In genomic region chr6:54925736-54926440, GRCm38 (mm10) we compare ENCODE assay signal across 14 mouse cellular contexts. TPM values are rescaled to one million over a fixed set of nuclear protein-coding genes. Genes with fewer than 3 reads are reported as not detected.
DNase-seq lines count a peak whose midpoint lies in the region; ATAC-seq and TF ChIP-seq lines count a peak whose summit lies in the region.
"Had no signal": no experiment of that assay in that cellular context is flagged by ENCODE, and none has a peak within 500 bp of the region (broad histone marks: within the 10 kb centered on the region; RNA-seq: fewer than 3 reads in every experiment).

No protein-coding gene starts in this region.

- no peaks in the 10 kb centered on the region for H3K9me3 ChIP-seq in lung, postnatal 0 days (ENCODE audit: low read length)
- no peaks in the 10 kb centered on the region for H3K9me3 ChIP-seq in CH12.LX (replicated peaks; ENCODE audit: low read length)
- H3K9me3 ChIP-seq in midbrain, postnatal 0 days (ENCODE audit: low read length) = no peaks in the 10 kb centered on the region
- H3K9me3 ChIP-seq: embryonic facial prominence, embryonic 13.5 days; forebrain, embryonic 12.5 days; limb, embryonic 13.5 days had no signal

- H3K27ac ChIP-seq in lung, postnatal 0 days (ENCODE audit: low read length) = no peak overlapping the region
- H3K27ac ChIP-seq in CH12.LX (ENCODE audit: insufficient read depth, low read depth) = no peak overlapping the region
- H3K27ac ChIP-seq in midbrain, postnatal 0 days (ENCODE audit: low read depth, low read length) = no peak overlapping the region
- H3K27ac ChIP-seq: embryonic facial prominence, embryonic 13.5 days; forebrain, embryonic 12.5 days; hindbrain, embryonic 14.5 days; limb, embryonic 13.5 days had no signal

- no peak for TF ChIP-seq RAD21 in CH12.LX (IDR thresholded peaks at IDR 0.05; ENCODE audit: low read depth, low read length)

- peaks cover 20% of the 10 kb centered on the region for H3K36me3 ChIP-seq in lung, postnatal 0 days (ENCODE audit: insufficient read depth, low read length)
- H3K36me3 ChIP-seq in CH12.LX (replicated peaks in 1 of 2; ENCODE audit: control insufficient read depth in 1 of 2, insufficient read depth in 1 of 2, low read length in 1 of 2) = no peaks in the 10 kb centered on the region
- H3K36me3 ChIP-seq in midbrain, postnatal 0 days (ENCODE audit: insufficient read depth, low read length) = no peaks in the 10 kb centered on the region
- H3K36me3 ChIP-seq: embryonic facial prominence, embryonic 13.5 days; forebrain, embryonic 12.5 days had no signal

- H3K27me3 ChIP-seq in lung, postnatal 0 days (replicated peaks; ENCODE audit: insufficient read depth, low read length) = no peaks in the 10 kb centered on the region
- H3K27me3 ChIP-seq in CH12.LX (replicated peaks) = no peaks in the 10 kb centered on the region
- H3K27me3 ChIP-seq in midbrain, postnatal 0 days (ENCODE audit: insufficient read depth, low read length) = no peaks in the 10 kb centered on the region
- H3K27me3 ChIP-seq: forebrain, embryonic 12.5 days; limb, embryonic 13.5 days had no signal

- no peak for TF ChIP-seq POLR2A in CH12.LX (IDR thresholded peaks at IDR 0.05; ENCODE audit: low read depth, low read length)

- WGBS in lung, postnatal 0 days = 52% methylated on average over 7 of the region's 7 CpGs
- 74% methylated on average over 7 of the region's 7 CpGs for WGBS in midbrain, postnatal 0 days

- H3K4me1 ChIP-seq in lung, postnatal 0 days (ENCODE audit: insufficient read depth, low read depth, low read length) = no peaks in the 10 kb centered on the region
- peaks cover 3 to 16% of the 10 kb centered on the region in 2 experiments; a peak in 2 of 4 replicates for H3K4me1 ChIP-seq in CH12.LX (ENCODE audit: control insufficient read depth in 1 of 2, insufficient read depth in 2 of 2)
- no peaks in the 10 kb centered on the region for H3K4me1 ChIP-seq in midbrain, postnatal 0 days (ENCODE audit: insufficient read depth, low read length)
- H3K4me1 ChIP-seq: forebrain, embryonic 12.5 days; limb, embryonic 13.5 days had no signal

- no peak overlapping the region for H3K4me2 ChIP-seq in lung, postnatal 0 days (replicated peaks; ENCODE audit: low read depth, low read length)
- H3K4me2 ChIP-seq in CH12.LX (ENCODE audit: insufficient read depth, low read depth, poor library complexity, severe bottlenecking) = no peak overlapping the region
- H3K4me2 ChIP-seq in midbrain, postnatal 0 days (ENCODE audit: low read depth, low read length, poor library complexity, severe bottlenecking) = no peak overlapping the region
- H3K4me2 ChIP-seq: embryonic facial prominence, embryonic 13.5 days; forebrain, embryonic 12.5 days; hindbrain, embryonic 14.5 days; limb, embryonic 13.5 days had no signal

- peak; percentile 30; the same call in 1 of the 2 replicates for ATAC-seq in lung, postnatal 0 days
- peak; percentile 81 to 85 for ATAC-seq in hematopoietic stem cell, adult 5-6 weeks (replicated peaks in 1 of 2; ENCODE audit: insufficient read depth in 1 of 2, low FRiP score in 2 of 2, low TSS enrichment in 1 of 2, low read depth in 1 of 2, poor library complexity in 2 of 2, severe bottlenecking in 2 of 2)
- ATAC-seq in neutrophil, adult 5-6 weeks (ENCODE audit: extremely low read depth, insufficient number of reproducible peaks, low FRiP score, poor library complexity, severe bottlenecking) = peak; percentile 71
- no peak for ATAC-seq in erythroid progenitor cell, adult 5-6 weeks (replicated peaks; ENCODE audit: low FRiP score, poor library complexity, severe bottlenecking)
- no peak for ATAC-seq in midbrain, postnatal 0 days (ENCODE audit: low FRiP score)

- no peak for DNase-seq in lung, postnatal 0 days (ENCODE audit: low spot score)
- no peak for DNase-seq in lung, postnatal 10 days
- peak; percentile 23 for DNase-seq in CH12.LX (ENCODE audit: extremely low read depth)
- no peak for DNase-seq in liver
- DNase-seq in midbrain, postnatal 0 days (ENCODE audit: low spot score) = no peak
- DNase-seq: cerebellum, adult 11-12 months; kidney, adult 18-20 months had no signal

- no peaks in the 10 kb centered on the region for H3K79me2 ChIP-seq in CH12.LX (replicated peaks; ENCODE audit: control insufficient read depth, extremely low read depth, insufficient read depth, poor library complexity, severe bottlenecking)

- H3K9ac ChIP-seq in lung, postnatal 0 days (replicated peaks; ENCODE audit: low read depth) = no peak overlapping the region
- H3K9ac ChIP-seq in CH12.LX (ENCODE audit: insufficient read depth, low read depth) = no peak overlapping the region
- H3K9ac ChIP-seq in midbrain, postnatal 0 days (replicated peaks; ENCODE audit: low read length, poor library complexity, severe bottlenecking) = no peak overlapping the region
- H3K9ac ChIP-seq: embryonic facial prominence, embryonic 13.5 days; forebrain, embryonic 12.5 days; hindbrain, embryonic 14.5 days; limb, embryonic 13.5 days had no signal

- no peak overlapping the region for H3K4me3 ChIP-seq in lung, postnatal 0 days (ENCODE audit: low read depth, low read length)
- no peak overlapping the region for H3K4me3 ChIP-seq in CH12.LX (replicated peaks in 1 of 3; ENCODE audit: low read depth in 2 of 3, low read length in 2 of 3, poor library complexity in 1 of 3)
- H3K4me3 ChIP-seq in midbrain, postnatal 0 days (ENCODE audit: low read depth, low read length) = no peak overlapping the region
- H3K4me3 ChIP-seq: embryonic facial prominence, embryonic 13.5 days; forebrain, embryonic 12.5 days; limb, embryonic 13.5 days had no signal

- in situ Hi-C loops in CH12.LX (cut with MboI; ENCODE audit: low pct_ligation_motif_present, low pct_unique_long_range_greater_than_20kb, low sequenced_read_pairs) = loop anchor here (10.0 kb wide), 1 partner anchor 239 kb away; no protein-coding TSS in a partner anchor

- TF ChIP-seq CTCF in lung, postnatal 0 days (IDR thresholded peaks at IDR 0.05) = no peak
- no peak for TF ChIP-seq CTCF in CH12.LX (conservative IDR thresholded peaks at IDR 0.05 in 1 of 2, IDR thresholded peaks at IDR 0.05 in 1 of 2; ENCODE audit: low read depth in 2 of 2, low read length in 2 of 2)
- no peak for TF ChIP-seq CTCF in midbrain, postnatal 0 days (IDR thresholded peaks at IDR 0.05)

- 0 out of 2 replicates have a peak, but pooled peaks have one; percentile 19 for TF ChIP-seq EP300 in lung, postnatal 0 days (IDR thresholded peaks at IDR 0.05)
- TF ChIP-seq EP300 in CH12.LX (IDR thresholded peaks at IDR 0.05; ENCODE audit: low read length) = no peak

- dilution Hi-C loops in CH12.LX (cut with MboI; ENCODE audit: extremely low pct_ligation_motif_present, extremely low pct_unique_long_range_greater_than_20kb, low sequenced_read_pairs) = no loop called here

TF ChIP-seq in CH12.LX, 34 proteins besides CTCF, POLR2A, EP300 and RAD21:
- TF ChIP-seq SMC3 (IDR thresholded peaks at IDR 0.05; ENCODE audit: low read depth, low read length) = no peak
- TF ChIP-seq MEF2A (IDR thresholded peaks at IDR 0.05; ENCODE audit: borderline replicate concordance, low read depth, low read length) = no peak
- no peak for TF ChIP-seq ELF1 (IDR thresholded peaks at IDR 0.05; ENCODE audit: low read depth, low read length)
- TF ChIP-seq JUN (IDR thresholded peaks at IDR 0.05; ENCODE audit: insufficient read depth, low read depth, low read length) = no peak
- no peak for TF ChIP-seq USF1 (IDR thresholded peaks at IDR 0.05; ENCODE audit: low read depth, low read length)
- no peak for TF ChIP-seq SIN3A (IDR thresholded peaks at IDR 0.05; ENCODE audit: low read length)
- no peak for TF ChIP-seq ETS1 (conservative IDR thresholded peaks at IDR 0.05; ENCODE audit: low read depth, low read length)
- TF ChIP-seq POLR2AphosphoS2 (IDR thresholded peaks at IDR 0.05; ENCODE audit: low read depth, low read length) = no peak
- TF ChIP-seq MAFK (IDR thresholded peaks at IDR 0.05; ENCODE audit: insufficient replicate concordance, low read length) = no peak
- no peak for TF ChIP-seq PAX5 (IDR thresholded peaks at IDR 0.05; ENCODE audit: low read length)
- no peak for TF ChIP-seq IRF4 (IDR thresholded peaks at IDR 0.05; ENCODE audit: low read depth, low read length)
- TF ChIP-seq CHD2 (IDR thresholded peaks at IDR 0.05; ENCODE audit: low read length) = no peak

RNA-seq across cellular contexts. Expression of gene Nod1, which starts 46.5 kb away (rescaled TPM):
- 12.7 and 14.4 TPM in 2 replicates for polyA plus RNA-seq in lung, postnatal 0 days (2015; fragmentation: Nextera tagmentation; extraction: Ambion mirVana)
- total RNA-seq in CH12.LX (2012; rRNA removed) = 0.08 and 0.30 TPM in 2 replicates
- 0.41 and 0.46 TPM in 2 replicates for total RNA-seq in CH12.LX (2014; rRNA removed)
- polyA plus RNA-seq in CH12.LX (2012; ENCODE audit: insufficient read length, low read depth) = 0.29 and 0.40 TPM in 2 replicates
- 5.8 and 9.1 TPM in 2 replicates for total RNA-seq in hematopoietic stem cell, adult 5-6 weeks (2017)
- total RNA-seq in neutrophil, adult 5-6 weeks (2017) = 44.9 and 46.8 TPM in 2 replicates
- 1.8 and 16.3 TPM in 2 replicates for total RNA-seq in erythroid progenitor cell, adult 5-6 weeks (2015; ENCODE audit: low replicate concordance)
- 0.98 and 2.3 TPM in 2 replicates for total RNA-seq in erythroid progenitor cell, adult 5-6 weeks (2017; ENCODE audit: low replicate concordance)
- 3.3 and 8.3 TPM in 2 replicates for total RNA-seq in midbrain, postnatal 0 days (2014; rRNA removed)
- polyA plus RNA-seq in midbrain, postnatal 0 days (2015; fragmentation: Nextera tagmentation; extraction: Ambion mirVana) = 1.5 and 1.7 TPM in 2 replicates

Comparison
In these comparisons a context has a peak if more than half of its experiments do, and no peak if none do; other contexts are left out.
1. ATAC-seq: peak in lung, postnatal 0 days (single experiment), hematopoietic stem cell, adult 5-6 weeks (2 of 2) and neutrophil, adult 5-6 weeks (single experiment); none in erythroid progenitor cell, adult 5-6 weeks (single experiment) and midbrain, postnatal 0 days (single experiment).